Mouse (Mus musculus) stomach, postnatal 0 days (tissue): ENCODE measurements around the gene Ppp2r2c.

Experiments used
- CTCF ChIP-seq: IDR thresholded peaks from 2 replicates; pipeline ENCODE4 v1.5.1; 2016; ENCODE audit warnings: antibody characterized with exemption, low read depth, mild to moderate bottlenecking, moderate library complexity
- EP300 ChIP-seq: optimal IDR thresholded peaks from 2 replicates; pipeline ENCODE3; 2016; ENCODE audit warnings: antibody characterized with exemption

DNA sequence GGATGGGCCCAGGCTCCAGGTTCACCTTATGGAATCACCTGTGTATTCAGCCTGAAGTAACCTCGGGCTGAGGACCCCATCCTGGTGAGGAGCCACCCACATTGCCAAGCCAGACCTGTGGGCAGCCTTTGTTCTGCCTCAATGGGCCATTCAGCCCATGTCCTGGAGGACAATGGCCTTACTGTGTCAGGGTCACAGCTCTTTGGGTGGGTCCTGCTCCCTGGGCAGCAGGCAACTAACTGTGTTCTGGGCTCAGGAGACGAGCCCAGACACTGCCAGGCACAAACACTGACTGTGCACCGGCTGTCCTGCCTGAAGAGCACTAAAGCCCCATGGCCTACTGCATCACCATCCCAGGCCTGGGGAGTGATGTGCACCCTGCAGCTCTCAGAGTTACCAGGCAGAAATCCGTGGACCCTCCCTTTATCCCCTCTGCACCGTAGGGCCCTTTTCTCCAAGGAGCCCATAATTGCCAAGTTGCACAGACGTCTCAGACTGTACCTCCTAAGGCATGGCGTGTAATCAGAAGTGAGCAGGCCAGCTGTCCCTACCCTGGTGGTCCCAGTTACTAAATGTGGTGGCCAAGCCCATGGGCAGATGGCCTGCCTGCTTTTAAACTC is 8.6 kb downstream of the Ppp2r2c start:
- TF ChIP-seq EP300 = no peak
- TF ChIP-seq CTCF = no peak
